Mouse (Mus musculus) ovary, postnatal 10 days (tissue): Measurements from ENCODE around the gene Sf3b4.
"Not testable (repeated sequence)": the region's sequence is repeated elsewhere in the genome, so short reads cannot be mapped to it uniquely, and the experiment has no call there.

Experiments used
- DNase-seq: peaks from one replicate; pipeline ENCODE4 v3.0.0; 2022; ENCODE audit warnings: low spot score

Sf3b4 gene

DNA sequence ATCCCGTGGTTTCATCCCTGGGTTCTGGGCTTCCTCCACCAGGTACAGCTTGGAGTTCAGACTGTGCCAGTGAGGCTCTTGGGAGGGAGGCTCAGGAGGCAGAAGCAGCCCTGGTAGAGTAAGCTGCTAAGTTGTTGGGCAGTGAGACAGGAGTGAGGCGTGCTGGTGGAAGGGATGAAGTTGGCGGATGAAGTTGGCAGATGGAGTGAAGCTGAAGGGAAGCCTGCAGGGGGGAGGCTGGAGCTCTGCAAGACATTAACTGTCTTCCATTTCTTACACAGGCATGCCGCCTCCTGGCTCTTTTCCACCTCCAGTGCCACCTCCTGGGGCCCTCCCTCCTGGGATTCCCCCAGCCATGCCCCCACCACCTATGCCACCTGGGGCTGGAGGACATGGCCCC lies 1.9 kb downstream of the Sf3b4 start:
- not testable (repeated sequence) for DNase-seq

- no peak for DNase-seq
These were observed 3.1 kb downstream of the Sf3b4 start for GRCm38 (mm10) chr3:96175251-96175650.

- no peak for DNase-seq
These were observed 6.3 kb downstream of the Sf3b4 start for GRCm38 (mm10) chr3:96178427-96178826.

GRCm38 (mm10) chr3:96178902-96179301 lies 6.8 kb downstream of the Sf3b4 start:
- no peak for DNase-seq

DNA sequence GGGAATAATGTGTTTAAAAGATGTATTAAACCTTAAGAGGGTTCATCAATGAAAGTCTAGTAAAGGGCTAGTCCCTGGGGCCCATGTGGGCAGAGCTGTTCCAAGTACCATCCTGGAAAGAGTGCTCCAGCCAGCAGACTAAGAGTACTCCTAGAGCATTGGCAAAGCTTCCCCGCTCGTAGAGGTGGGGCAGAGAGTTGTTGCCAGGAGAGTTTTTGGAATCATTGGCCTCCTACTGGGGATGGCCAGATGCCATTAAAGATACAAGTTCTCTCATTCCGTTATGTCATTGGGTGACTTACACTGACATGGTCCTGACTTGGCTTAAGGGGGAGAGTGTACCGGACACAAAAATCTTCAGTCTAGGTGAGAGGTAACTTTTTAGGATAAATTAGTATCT lies 7.4 kb downstream of the Sf3b4 start:
- no peak for DNase-seq

DNA sequence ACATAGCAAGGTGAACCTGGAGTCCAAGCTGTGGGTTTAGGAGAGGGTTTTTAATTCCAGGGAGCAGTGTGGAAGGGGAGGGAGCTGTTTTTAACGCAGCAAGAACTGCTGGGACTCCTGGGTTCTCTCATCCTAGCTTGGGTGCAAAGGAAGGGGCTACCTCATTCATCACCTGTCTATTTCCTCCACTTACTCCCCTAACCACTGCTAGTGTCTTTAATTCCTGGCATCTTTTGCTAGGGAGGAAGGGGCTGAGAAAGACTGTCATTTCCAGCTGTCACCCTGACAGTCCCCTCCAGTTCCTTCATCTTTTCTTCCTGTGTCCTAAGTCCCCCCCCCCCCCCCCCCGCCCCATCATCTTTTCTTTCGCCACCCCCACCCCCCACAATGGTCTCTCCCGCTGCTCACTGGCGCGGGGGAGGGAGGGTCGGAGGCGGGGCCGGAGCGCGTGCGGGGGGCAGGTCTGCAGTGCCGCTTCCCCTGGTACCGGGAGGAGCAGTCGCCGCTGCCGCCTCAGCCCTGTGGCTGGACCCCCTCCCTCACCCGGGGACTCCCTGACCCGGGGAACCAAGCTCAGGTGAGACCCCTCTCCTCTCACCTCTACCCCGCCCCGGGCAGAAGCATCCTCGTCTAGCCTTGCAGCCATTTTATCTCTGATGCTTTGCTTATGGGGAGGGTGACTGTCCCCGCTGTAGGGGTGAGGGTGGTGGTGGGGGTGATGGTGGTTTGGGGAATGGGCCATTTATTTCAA lies 8.8 kb downstream of the Sf3b4 start, which contains the start of gene Sv2a:
Gene Sv2a, plus strand, starts transcription at position 425 of the 751 bp plus-strand sequence.
- DNase-seq, result no peak

- DNase-seq, result no peak
These were observed 9.6 kb downstream of the Sf3b4 start for GRCm38 (mm10) chr3:96181510-96182381.

- no peak for DNase-seq
These were observed 10.2 kb downstream of the Sf3b4 start for GRCm38 (mm10) chr3:96182382-96182776.

DNA sequence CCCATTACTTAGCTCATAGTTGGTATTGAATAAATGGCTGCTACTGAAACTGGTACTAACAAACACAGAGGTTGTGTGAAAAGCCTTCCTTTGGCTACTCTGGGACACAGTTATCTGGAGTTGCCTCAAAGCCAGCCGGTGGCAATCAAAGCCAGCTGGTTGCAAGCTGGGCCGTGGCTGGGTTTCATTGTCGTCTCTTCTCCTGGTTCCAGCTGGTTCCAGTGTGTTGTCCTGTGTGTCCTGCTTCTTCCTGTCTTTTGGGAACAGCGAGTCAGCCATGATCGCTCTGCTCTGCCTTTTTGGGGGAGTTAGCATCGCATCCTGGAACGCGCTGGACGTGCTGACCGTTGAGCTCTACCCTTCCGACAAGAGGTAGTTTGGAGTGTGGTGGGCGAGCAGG lies 20.8 kb downstream of the Sf3b4 start:
- DNase-seq, result no peak

GRCm38 (mm10) chr3:96194966-96195365 lies 22.8 kb downstream of the Sf3b4 start:
- DNase-seq, result no peak

- no peak for DNase-seq
These were observed 23.6 kb downstream of the Sf3b4 start for GRCm38 (mm10) chr3:96195616-96196313.

GRCm38 (mm10) chr3:96196437-96197128 lies 24.5 kb downstream of the Sf3b4 start:
- no peak for DNase-seq

DNA sequence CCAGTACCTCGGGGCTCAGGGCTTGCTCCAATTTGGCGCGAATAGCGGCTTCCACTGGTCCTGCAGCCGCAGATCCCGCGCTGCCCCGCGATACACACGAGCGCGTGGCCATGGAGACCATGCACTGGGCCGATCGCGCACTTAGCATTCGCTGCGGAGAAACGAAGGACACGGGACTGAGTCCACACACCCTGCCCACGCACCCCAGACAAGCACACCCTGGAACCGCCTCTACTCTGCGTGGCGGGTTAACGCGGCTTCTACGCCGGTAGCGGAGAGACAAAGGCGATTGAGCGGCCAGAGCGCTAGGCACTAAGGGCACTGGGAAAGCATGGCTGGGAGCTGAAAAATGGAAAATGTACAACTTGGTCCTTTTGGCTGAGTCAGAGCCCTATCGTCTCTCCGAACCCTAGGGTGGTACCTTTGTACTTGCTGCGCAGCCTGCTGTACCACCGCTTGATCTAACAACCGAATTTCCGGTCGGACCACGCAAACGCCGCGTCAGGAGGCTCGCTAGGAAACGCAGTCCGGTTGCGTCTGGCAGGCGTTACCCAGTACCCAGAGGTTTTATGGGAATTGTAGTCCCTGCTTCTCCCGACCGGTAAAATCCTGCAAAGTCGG lies 25.1 kb downstream of the Sf3b4 start:
- DNase-seq, result peak; percentile 60

GRCm38 (mm10) chr3:96198181-96198580 lies 26.0 kb downstream of the Sf3b4 start:
- DNase-seq, result no peak

DNA sequence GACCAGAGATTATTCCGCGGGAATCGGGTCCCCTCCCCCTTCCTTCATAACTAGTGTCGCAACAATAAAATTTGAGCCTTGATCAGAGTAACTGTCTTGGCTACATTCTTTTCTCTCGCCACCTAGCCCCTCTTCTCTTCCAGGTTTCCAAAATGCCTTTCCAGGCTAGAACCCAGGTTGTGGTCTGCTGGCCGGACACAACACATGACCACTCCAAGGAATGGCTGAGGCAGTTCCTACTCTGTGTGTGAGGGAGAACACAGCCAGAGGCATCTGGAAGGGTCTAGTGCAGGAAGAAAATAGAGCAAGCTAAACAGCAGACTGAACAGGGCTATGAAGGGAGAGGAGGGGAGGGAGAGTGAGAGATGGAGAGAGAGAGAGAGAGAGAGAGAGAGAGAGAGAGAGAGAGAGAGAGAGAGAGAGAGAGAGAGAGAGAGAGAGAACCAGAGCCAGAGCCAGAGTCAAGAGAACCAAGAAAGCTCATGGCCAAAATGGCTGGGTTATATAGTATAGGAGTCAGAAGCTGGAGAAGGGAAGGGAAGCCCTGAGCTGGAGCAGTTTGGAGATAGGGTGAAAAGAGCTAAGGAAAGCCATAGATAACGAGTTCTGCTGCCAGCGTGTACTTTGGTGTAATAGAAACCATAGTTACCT lies 26.6 kb downstream of the Sf3b4 start:
- not testable (repeated sequence) for DNase-seq

GRCm38 (mm10) chr3:96199731-96200130 lies 27.6 kb downstream of the Sf3b4 start:
- no peak for DNase-seq

- DNase-seq, result no peak
These were observed 35.7 kb downstream of the Sf3b4 start for GRCm38 (mm10) chr3:96207819-96208218.

- no peak for DNase-seq
These were observed 37.1 kb downstream of the Sf3b4 start for GRCm38 (mm10) chr3:96209242-96209641.

DNA sequence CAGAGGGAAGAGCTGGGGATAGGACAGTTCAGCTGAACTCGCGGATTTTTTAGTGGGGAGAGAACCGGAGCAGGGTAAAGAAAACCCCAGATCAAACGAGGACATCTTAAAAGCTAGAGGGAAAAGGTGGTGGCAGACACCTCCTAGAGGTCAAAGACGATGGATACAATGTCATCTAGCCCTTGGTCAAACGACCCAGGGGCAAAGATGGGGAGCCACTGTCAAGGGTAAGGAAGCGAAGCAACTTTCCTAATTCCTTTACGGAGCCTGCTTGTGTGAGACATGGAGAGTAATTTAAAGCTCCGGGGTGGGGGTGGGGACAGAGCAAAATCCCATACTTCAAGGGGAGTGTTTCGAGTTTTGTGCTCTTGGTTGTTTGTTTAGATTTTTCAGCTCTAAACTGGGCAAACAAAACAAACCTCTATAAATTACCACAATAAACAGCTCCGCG lies 47.1 kb downstream of the Sf3b4 start:
- DNase-seq, result no peak

DNA sequence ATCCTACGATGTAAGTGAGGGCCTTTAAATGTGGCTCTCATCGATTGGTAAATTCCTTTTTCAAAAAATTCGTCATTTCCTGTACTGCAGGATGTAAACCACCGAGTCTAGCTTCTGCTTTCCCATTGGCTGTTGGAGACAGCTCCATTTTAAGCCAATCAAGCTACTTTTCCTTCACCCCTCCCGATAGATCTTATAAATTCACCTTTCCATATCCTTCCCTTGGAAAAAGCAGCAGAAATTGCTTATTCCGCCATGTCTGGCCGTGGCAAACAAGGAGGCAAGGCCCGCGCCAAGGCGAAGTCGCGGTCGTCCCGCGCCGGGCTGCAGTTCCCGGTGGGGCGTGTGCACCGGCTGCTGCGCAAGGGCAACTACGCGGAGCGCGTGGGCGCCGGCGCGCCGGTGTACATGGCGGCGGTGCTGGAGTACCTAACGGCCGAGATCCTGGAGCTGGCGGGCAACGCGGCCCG lies 47.6 kb downstream of the Sf3b4 start, which contains the start of the genes Bola1 and Hist2h2ab:
Gene Bola1, minus strand, starts transcription at position 49 of the 470 bp plus-strand sequence.
Gene Hist2h2ab, plus strand, starts transcription at position 205 of the 470 bp plus-strand sequence.
- peak; percentile 65 for DNase-seq
